Mouse (Mus musculus) forelimb bud, embryonic 11.5 days (tissue): ENCODE results near the gene Med12l.
"Not testable (repeated sequence)": the region's sequence is repeated elsewhere in the genome, so short reads cannot be mapped to it uniquely, and the experiment has no call there.

ENCODE experiments used
- DNase-seq: peaks from one replicate; pipeline ENCODE4 v3.0.0-alpha.2; 2012; ENCODE audit warnings: low read depth, low spot score

Med12l gene

GRCm38 (mm10) chr3:59140115-59140514, 134.5 kb downstream of the Med12l start:
- DNase-seq, result no peak

GRCm38 (mm10) chr3:59140941-59141340, 135.3 kb downstream of the Med12l start:
- not testable (repeated sequence) for DNase-seq

DNA sequence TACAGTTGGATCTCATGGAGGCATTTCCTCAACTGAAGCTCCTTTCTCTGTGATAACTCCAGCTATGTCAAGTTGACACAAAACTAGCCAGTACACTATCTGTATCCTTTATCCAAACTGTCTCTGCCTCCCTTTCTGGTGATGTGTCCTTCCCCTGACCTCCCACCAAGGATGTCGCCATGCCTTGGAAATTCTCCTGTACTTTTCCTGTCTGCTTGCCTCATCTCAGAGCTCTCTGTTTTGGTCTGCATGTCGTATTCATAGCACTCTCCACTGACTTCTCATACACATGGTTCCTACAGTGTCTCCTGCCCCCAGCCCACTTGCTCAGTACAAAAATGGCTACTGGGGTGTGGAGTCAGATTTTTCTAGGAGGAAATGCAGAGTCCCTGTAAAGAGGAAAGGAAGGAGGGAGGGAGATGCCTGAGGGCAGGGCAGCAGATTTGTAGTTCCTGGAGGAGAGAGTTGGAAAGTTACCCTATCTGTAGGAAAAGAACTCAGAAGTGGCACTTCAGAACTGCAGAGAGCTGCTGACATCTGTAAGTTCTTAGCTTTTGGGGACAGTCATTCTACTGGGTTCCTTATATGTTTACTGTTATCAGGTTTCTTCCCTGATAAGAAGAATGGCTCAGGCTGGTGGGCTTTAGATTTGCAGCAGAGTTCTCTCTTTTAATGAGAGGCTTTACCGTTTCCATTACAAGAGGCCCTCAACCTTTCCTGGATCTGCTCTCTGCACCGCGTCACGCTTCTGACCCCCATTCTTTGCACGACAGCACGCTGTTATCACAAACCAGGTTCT, 136.1 kb downstream of the Med12l start:
- DNase-seq, result no peak

GRCm38 (mm10) chr3:59145194-59145593, 139.6 kb downstream of the Med12l start:
- DNase-seq, result no peak

- DNase-seq, result no peak
Measured at GRCm38 (mm10) chr3:59149646-59150045, 144.0 kb downstream of the Med12l start.

- no peak for DNase-seq
Measured at GRCm38 (mm10) chr3:59150624-59151023, 145.0 kb downstream of the Med12l start.

DNA sequence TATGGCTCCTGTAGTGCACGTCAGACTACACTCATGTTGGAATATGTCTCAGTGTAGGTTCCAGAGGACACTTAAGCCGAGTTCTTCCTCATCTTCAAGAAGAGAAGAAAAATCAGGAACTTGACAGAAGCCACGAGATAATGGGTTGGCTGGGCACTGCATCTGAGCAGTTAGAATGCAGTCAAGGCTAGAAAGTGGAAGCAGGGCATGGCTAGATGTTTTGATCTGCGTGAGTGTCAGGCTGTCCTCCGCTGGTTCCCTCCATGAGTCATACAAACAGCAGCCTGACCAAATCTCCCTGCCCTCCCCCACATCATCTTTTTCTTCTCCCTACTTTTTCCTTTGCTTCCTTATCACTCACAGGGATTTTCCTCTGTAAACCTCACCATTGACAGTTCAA, 147.8 kb downstream of the Med12l start, which contains the start of gene P2ry14:
Gene P2ry14 (minus strand): TSS at position 195 of the 400 bp plus-strand sequence.
- DNase-seq, result no peak

- DNase-seq, result peak; percentile 12
Measured at GRCm38 (mm10) chr3:59154888-59155287, 149.3 kb downstream of the Med12l start.

GRCm38 (mm10) chr3:59155404-59155803, 149.8 kb downstream of the Med12l start:
- DNase-seq, result no peak

DNA sequence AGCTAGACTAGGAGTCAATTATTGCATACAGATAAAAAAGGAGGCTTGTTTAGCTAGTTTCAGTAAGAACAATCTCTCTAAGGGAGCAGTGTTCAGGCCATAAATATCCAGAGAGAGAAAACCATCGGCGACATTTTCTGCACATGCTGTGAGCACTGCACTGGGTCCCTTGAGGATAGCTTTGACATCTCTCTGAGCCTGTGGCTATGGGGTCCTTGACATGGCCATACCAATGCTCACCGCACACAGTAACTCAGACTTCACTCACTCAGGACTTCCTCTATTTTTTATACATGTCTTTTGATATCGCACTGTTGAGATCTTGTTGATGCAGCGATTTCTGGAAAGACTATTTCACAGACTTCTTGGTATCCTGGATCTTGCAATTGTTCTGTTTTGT, 151.4 kb downstream of the Med12l start:
- no peak for DNase-seq

DNA sequence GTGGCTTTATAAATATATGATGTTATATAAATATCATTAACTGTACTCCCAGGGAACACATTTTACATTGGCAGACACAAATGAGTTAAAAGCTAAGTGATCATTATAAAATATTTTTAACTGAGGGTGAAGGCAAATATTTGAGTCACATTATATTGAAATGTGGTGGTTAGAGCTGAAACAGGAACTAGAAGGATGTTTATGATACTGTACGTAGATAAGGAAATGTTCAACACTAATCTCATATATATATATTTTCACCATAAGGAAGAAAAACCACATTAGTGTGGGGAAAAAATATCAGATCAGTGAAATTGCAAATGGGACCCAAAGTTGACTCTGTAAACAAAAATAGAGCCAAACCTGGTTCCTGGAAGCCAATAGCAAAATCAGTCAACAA, 154.8 kb downstream of the Med12l start:
- DNase-seq, result no peak

- DNase-seq, result no peak
Measured at GRCm38 (mm10) chr3:59167417-59168054, 161.9 kb downstream of the Med12l start.

DNA sequence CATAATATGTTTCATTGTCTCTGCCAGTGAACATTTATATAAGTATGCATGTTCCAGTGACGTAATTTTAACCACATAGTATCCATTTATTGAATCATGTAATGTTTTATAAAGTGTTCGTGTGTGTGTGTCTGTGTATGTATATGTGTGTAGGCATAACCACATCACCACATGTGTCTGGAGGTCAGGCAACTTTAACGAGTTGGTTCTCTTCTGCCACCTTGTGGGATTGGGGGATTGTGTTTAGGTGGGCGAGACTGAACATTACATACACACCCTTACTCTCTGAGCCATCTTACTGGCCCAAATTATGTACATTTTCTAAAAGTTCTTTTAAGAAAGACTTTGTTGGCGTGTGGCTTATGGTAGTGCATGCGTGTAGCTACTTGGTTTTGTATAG, 162.9 kb downstream of the Med12l start:
- no peak for DNase-seq

GRCm38 (mm10) chr3:59169215-59169614, 163.6 kb downstream of the Med12l start:
- DNase-seq, result peak; percentile 11

- no peak for DNase-seq
Measured at GRCm38 (mm10) chr3:59169921-59170627, 164.4 kb downstream of the Med12l start.

GRCm38 (mm10) chr3:59174426-59175154, 169.0 kb downstream of the Med12l start:
- DNase-seq, result no peak

DNA sequence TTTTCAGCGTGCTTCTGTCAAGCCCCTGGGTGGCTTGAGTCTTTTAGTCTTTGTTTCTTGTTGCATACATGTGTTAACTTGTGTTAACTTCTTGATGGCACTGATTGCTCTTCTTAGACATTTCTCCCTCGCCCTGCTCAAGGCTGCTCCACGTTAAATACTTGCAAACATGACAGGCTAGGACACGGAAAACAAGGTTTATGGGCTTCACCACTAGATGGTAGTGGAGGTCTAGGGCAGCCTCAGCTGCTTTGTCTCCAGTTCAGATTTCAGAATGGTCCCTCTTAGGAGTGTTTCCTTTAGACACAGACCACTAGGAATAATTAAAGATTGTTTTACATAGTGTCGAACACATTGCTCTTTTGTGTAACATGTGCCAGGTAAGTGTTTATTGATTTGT, 169.6 kb downstream of the Med12l start:
- peak; percentile 60 for DNase-seq

- DNase-seq, result no peak
Measured at GRCm38 (mm10) chr3:59176871-59177270, 171.2 kb downstream of the Med12l start.

DNA sequence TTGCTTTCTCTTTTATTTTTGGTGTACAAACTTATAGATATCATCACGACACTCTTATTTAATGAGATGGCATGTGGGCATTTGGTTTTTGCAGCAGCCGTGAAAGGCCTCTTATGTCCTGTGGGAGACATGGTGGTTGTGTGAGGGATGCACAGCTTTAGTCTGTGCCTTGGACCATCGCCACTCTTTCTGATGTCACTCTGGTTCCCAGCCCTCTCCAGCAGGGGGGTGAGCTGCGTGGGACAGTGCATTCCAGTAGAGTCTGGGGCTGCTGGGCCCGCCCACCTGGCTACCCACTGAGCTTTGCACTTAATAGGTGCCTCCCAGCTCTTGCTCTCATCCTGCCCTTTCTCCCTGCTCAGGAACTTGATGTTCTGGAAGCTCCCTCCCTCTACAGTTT, 175.5 kb downstream of the Med12l start:
- DNase-seq, result no peak

DNA sequence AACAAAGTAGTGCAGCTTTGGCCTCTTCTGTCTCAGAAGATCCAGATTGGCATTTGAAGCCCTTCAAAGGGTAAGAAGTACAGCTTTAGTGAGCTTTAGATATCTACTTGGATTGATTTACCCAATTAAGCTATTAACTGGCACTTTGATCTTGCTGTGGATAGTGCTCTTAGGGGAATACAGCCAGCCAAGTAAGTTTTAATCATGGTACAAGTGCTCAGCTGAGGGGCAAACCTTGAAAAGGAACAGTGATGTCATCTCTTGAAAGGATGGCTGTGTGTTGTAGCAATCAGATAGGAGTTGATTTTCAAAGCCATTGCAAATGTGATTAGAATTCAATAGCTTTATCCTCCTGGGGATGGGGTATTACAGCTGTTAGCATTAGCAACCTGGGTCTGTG, 176.5 kb downstream of the Med12l start:
- no peak for DNase-seq

GRCm38 (mm10) chr3:59185662-59186061, 180.0 kb downstream of the Med12l start:
- DNase-seq, result no peak

- DNase-seq, result no peak
Measured at GRCm38 (mm10) chr3:59187336-59187735, 181.7 kb downstream of the Med12l start.
